Comparison of ENCODE assay signal across 25 mouse cellular contexts in genomic region chr1:63666089-63666488, GRCm38 (mm10). TPM values are rescaled to one million over a fixed set of nuclear protein-coding genes. Genes with fewer than 3 reads are reported as not detected.
"Had no signal": no experiment of that assay in that cellular context is flagged by ENCODE, and none has a peak within 500 bp of the region (broad histone marks: within the 10 kb centered on the region; RNA-seq: fewer than 3 reads in every experiment).

No protein-coding gene starts in this region.

- H3K4me1 ChIP-seq: liver, embryonic 12.5 days; liver, embryonic 15.5 days; lung, embryonic 15.5 days had no signal

- H3K9ac ChIP-seq: limb, embryonic 13.5 days; liver, embryonic 12.5 days; liver, embryonic 15.5 days; lung, embryonic 15.5 days; midbrain, embryonic 13.5 days; neural tube, embryonic 13.5 days had no signal

- H3K4me2 ChIP-seq: limb, embryonic 13.5 days; liver, embryonic 12.5 days; liver, embryonic 15.5 days; lung, embryonic 15.5 days; midbrain, embryonic 13.5 days; neural tube, embryonic 13.5 days had no signal

- ATAC-seq: liver, embryonic 12.5 days; midbrain, embryonic 13.5 days; midbrain, embryonic 16.5 days had no signal

- H3K9me3 ChIP-seq: limb, embryonic 10.5 days; limb, embryonic 13.5 days; liver, embryonic 12.5 days; liver, embryonic 15.5 days; lung, embryonic 15.5 days; midbrain, embryonic 10.5 days; midbrain, embryonic 13.5 days; neural tube, embryonic 13.5 days had no signal

- H3K36me3 ChIP-seq: limb, embryonic 10.5 days; limb, embryonic 13.5 days; liver, embryonic 12.5 days; liver, embryonic 15.5 days; lung, embryonic 15.5 days; midbrain, embryonic 10.5 days; midbrain, embryonic 13.5 days; neural tube, embryonic 13.5 days had no signal

- H3K27ac ChIP-seq: kidney, postnatal 0 days; limb, embryonic 10.5 days; limb, embryonic 13.5 days; liver, embryonic 12.5 days; liver, embryonic 15.5 days; lung, embryonic 15.5 days; midbrain, embryonic 10.5 days; midbrain, embryonic 13.5 days; neural tube, embryonic 13.5 days had no signal

- H3K4me3 ChIP-seq: limb, embryonic 10.5 days; limb, embryonic 13.5 days; liver, embryonic 12.5 days; liver, embryonic 15.5 days; lung, embryonic 15.5 days; megakaryocyte, embryonic 14.5 days; midbrain, embryonic 10.5 days; midbrain, embryonic 13.5 days; myocyte; neural tube, embryonic 13.5 days had no signal

- H3K27me3 ChIP-seq: liver, embryonic 12.5 days; liver, embryonic 15.5 days; neural tube, embryonic 13.5 days had no signal

- DNase-seq: kidney, adult 11 months; liver; lung, adult 18-20 months; lung, postnatal 10 days; lung, postnatal 36 days; retina, postnatal 1 day; thymus, adult 2 months; thymus, postnatal 14 days; thymus, postnatal 4 days had no signal

RNA-seq across cellular contexts. Expression of gene Dytn, which starts 20.6 kb away (rescaled TPM):
- polyA plus RNA-seq: kidney, embryonic 14.5 days; kidney, postnatal 0 days; limb, embryonic 10.5 days; limb, embryonic 13.5 days; liver, embryonic 12.5 days; liver, embryonic 15.5 days; lung, embryonic 15.5 days; midbrain, embryonic 10.5 days; midbrain, embryonic 13.5 days; myocyte; small intestine, adult 2 months; spleen, adult 2 months; stomach, embryonic 16.5 days; thymus, adult 2 months had no signal

RNA-seq across cellular contexts. Expression of gene Gm39653, which starts 50.3 kb away (rescaled TPM):
- polyA plus RNA-seq: kidney, embryonic 14.5 days; kidney, postnatal 0 days; limb, embryonic 10.5 days; limb, embryonic 13.5 days; liver, embryonic 12.5 days; liver, embryonic 15.5 days; lung, embryonic 15.5 days; midbrain, embryonic 10.5 days; midbrain, embryonic 13.5 days; midbrain, embryonic 16.5 days; myocyte; neural tube, embryonic 13.5 days; small intestine, adult 2 months; spleen, adult 2 months; stomach, embryonic 16.5 days; thymus, adult 2 months had no signal
